Mouse (Mus musculus) right cerebral cortex, adult 18-20 months (tissue): Measurements from ENCODE around the gene Ap2s1.
A peak's percentile ranks its signal among the peaks of the same experiment; 100 is the strongest.

ENCODE experiments used
- DNase-seq: peaks from one replicate; pipeline ENCODE4 v3.0.0; 2022; ENCODE audit warnings: mixed read lengths

The Ap2s1 gene

DNA sequence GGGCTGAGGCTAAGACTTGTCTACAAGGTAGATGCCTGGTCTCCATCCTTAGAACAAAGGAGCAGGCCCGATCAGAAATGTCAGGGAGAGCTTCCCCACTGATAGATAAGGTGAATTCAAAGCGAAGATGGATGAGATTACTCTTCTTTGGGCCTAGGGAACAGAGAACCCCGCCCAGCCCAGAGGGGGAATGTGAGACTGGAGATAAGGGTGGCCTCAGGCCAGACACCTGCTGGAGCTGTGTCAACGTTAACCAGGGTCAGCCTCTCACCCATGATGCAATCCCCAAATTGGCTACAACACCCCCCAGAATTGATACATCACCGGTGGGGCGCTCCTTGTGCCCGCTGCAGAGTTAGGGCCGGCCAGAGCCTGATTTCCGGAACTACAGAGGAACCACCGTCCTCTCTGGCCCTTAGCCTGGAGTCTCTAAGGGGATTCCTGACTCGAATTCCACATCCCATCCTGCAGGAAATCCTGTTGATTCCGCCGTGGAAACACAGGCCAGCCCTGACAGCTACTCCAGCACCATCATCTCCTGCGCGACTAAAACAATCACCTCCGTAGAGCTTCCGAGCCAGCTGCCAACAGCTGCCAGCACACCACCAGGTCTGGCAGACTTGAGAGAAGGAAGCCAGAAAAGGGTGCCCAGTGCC lies 17.3 kb downstream of the Ap2s1 start:
- no peak for DNase-seq

DNA sequence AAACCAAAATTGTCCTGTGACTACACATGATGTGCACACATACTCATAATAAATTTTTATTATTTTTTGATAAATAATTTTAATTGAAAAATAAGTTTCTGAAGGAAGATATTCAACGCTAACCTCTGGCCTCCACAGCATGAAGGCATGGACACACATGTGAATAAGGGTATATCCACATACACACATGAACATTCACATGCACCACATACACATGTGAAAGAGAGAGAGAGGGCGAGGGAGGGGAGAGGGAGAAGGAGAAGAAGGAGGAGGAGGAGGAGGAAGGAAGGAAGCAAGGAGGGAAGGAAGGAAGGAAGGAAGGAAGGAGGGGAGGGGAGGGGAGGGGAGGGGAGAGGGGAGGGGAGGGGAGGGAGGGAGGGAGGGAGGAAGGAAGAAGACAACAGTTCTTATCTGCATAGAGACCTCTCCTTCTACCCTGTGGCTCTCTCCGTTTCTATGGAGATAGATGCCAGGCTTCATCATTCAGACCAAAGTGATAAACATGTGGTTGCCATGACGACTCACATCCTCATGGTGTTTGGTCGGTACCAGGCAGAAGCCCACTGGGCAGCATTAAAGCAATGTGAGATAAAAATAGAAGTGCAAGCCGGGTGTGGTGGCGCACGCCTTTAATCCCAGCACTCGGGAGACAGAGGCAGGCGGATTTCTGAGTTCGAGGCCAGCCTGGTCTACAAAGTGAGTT lies 20.8 kb downstream of the Ap2s1 start:
- DNase-seq: no peak

DNA sequence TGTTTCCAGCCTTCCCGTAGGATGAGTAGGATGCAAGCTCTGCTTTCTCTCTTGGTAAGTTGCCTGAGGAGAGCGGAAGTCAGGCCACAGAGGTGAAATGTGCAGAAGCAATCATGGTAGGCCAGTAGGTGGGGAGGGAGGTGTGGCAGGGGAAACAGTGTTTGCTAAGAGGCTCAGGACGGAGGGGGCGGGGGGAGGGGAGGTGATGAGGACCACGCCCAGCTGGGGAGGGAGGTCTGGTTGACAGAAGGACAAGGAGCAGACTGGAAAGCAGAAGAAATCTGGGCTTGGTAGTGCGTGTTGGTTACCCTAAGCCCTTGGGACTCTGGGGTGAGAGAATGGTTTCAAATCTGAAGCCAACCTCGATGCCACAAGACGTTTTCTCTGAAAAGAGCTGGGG lies 22.1 kb downstream of the Ap2s1 start:
- DNase-seq: no peak

DNA sequence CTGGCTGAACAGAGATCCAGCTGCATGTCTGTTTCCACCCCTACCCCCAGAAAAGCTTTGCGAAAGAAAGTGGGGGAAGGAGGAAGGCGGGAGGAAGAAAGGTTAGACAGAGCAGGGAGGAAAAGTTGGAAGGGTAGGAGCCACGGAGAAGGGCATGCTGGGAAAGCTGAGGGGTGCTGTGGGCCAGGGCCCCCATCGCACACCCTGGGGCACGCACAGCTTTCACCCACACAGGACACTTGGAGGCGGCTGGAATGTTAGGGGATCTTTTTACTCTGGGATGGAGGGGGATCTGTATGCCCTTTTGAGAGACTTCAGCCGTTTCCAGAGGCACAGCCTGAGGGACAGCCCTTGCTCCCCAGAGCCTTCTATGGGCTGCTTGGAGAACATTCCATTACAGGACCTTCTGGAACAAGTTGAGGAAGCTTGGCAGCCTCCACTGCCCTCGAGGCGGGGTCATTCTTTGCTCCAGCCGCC lies 22.8 kb downstream of the Ap2s1 start:
- no peak for DNase-seq

DNA sequence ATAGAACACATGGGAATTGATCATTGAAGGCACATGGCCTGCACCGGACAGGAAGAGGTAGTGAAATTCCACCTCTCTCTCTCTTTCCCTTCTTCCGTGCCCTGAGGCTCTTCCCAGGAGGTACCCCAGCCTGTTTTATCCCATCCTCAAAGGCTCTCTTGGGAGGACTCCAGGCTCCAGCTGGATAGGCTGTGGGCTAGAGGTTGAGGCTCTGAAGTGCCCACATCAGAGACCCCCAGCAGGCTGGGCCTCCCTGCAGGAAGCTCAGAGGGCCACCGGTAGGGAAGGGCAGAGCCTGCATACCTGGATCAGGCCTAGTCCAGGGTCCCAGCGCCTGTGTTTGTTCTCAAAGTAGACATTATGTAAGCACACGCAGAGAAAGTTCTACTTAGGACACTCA lies 23.4 kb downstream of the Ap2s1 start:
- no peak for DNase-seq

DNA sequence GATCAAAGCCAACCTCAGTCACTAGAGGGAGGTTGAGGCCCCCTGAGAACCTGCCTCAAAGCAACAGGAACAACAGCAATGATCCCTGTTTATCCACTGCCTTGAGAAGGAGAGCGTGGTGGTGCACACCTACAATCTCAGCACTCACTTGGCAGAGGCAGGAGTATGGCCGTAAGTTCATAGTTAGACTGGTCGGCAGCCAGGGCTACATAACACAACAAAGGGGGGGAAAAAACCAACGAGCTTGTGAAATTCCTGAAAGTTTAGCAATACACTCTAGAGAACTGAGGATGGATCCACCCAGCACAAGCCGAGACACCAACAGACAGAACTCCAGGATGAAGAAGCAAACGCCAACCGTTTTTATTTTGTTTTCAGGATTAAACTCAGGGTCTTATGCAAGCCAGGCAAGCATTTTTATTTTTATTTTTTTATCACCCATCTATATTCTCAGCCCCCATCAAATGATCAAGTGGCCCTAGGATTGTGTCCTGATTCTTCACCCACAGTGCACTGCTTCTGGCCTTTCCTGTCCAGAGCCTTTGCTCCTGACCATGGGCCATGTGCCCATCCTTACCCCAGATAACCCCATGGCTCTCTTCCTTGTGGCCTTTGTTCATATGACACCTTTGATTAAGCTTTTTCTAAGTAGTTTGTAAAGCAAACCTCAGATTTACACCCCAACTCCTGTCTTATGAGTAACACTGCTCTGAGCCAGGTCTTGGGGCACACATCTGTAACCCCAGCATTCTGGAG lies 25.4 kb downstream of the Ap2s1 start:
- DNase-seq: no peak

DNA sequence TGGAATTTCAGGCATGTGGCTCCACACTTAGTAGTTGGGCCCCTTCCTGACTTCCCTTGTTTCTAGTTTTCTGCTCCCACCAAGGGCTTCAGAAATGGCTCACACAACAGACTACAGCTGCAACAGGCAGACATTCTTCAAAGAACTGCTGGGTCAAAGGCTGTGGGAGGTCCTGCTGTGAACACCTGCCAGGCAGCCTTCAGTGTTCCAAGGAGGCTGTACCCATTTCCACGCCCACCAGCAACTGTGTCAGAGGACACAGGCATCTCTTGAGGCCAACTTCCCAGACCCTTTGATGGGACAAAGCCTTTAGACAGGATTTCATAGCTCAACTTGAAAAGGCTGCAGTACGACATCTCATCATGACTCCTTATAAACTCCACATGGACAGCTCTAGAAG lies 28.2 kb downstream of the Ap2s1 start:
- DNase-seq: no peak

DNA sequence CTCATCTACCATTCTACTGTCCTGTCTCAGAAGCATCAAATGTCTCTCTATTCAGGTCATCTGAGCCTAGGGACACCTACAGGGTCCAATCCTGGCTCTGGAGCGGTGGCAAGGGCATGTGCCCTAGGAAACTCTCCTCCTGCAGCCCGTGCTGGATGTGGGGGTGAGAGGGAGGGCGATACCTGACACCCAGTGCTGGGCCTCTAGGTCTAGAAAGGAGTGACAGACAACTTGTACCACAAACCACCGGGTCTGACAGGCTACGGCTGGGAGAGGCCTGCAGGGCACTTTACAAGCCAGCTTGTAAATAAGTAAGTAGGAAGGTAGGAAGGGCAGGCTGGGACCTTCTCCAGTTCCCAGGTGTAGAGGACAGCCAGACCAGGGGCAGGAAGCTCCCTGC lies 37.7 kb downstream of the Ap2s1 start:
- DNase-seq: no peak

DNA sequence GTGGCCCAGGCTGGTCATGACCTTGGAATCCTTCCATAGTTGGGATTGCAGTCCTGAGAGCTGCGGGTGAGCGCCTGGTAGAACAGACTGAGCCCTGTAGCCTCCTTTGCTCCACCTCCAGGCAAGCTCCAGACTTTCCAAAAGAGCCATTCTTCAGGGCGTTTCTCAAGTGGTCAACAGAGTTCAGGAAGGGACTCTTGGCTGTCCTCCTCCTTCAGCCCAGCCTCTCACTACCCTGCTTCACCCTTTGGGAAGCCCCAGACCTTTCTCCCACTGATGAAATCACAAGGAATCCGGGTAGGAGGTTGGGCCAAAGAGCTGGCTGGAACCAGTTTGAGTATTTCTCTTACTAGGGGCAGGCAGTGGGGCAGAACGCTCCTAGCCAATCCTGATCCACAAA lies 41.9 kb downstream of the Ap2s1 start:
- no peak for DNase-seq

DNA sequence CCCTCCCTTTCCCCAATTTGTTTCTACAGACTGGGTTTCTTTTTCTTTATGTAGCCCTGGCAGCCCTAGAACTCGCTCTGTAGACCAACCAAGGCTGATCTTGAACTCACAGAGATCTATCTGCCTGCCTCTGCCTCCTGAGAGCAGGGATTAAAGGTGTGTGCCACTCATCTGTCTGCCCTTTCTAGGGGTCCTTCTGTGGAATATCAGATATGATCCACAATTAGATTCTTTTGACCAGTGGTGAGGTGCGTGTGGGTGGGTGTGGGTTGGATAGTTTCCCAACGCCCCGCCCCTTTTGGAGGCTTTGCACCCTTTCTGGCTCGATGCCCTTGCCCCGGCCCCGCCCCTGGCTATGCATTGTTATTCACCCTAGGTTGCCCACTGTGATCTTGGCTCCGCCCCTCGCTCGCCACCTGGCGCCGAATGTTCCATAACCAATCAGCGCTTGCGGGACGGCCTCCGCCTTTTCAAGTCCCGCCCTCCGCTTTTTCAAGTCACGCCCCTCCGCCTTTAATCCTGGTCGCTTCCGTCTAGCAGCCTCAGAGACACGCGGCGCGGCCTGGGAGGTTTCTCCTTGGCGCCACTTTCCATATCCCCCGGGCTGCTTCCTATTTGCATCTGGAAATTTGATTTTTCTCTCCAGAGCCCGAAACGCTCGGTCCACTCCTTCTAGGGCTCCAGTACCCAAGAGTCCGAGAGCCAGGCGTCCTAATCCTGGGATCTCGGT lies 42.8 kb downstream of the Ap2s1 start, which contains the start of gene Slc1a5:
Slc1a5 (plus strand) TSS at position 516 of the 730 bp plus-strand sequence.
- DNase-seq: peak; percentile 73

DNA sequence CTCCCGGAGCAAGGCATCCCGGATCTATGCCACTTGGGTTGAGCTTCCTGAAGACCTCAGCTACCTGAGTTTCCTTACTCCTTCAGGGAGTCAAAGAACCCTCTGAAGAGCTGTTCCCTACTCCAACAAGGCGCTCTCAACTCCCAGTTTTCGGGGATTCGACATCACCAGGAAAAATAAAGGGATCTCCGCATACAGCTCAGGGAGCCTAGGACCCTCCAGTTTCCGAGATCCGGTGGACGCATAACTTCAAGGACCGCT lies 43.3 kb downstream of the Ap2s1 start:
- no peak for DNase-seq

DNA sequence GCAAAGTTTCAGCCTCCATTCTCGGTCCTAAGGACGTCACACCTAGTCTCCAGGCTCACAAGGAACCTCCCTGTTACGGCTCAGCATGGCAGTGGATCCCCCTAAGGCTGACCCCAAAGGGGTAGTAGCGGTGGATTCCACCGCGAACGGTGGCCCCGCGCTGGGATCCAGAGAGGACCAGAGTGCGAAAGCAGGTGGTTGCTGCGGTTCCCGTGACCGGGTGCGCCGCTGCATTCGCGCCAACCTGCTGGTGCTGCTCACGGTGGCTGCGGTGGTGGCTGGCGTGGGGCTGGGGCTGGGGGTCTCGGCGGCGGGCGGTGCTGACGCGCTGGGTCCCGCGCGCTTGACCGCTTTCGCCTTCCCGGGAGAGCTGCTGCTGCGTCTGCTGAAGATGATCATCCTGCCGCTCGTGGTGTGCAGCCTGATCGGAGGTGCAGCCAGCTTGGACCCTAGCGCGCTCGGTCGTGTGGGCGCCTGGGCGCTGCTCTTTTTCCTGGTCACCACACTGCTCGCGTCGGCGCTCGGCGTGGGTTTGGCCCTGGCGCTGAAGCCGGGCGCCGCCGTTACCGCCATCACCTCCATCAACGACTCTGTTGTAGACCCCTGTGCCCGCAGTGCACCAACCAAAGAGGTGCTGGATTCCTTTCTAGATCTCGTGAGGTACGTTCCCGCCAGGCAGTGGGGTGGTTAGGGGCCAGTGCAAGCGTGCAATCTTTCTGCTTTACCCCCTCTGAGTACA lies 43.8 kb downstream of the Ap2s1 start:
- no peak for DNase-seq

DNA sequence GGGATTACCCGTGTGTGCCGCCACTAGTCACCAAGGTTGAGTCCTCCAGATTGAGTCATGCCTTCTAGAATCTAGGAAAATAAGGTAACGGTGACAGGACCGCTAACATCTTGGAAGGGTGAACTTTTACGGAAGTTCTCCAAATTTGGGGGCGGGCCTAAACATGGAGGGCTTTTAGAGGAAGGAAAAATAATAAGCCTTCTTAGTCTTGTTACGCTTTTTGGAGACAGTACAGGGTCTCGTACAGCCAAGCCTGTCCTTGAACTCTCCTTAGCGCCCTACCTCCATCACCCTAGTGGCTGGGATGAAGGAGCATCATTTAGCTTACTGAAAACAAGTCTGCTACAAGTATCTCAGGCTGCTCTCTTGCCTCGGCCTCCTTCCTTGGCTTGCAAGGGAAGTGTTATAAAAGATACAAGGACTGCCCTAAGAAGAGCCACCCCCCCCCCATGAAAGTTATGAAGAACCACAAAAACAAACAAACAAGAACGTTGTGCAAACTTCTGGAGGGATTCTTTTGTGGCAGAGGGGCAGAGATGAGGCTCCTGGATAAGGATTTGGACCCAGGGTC lies 44.4 kb downstream of the Ap2s1 start:
- DNase-seq: no peak

DNA sequence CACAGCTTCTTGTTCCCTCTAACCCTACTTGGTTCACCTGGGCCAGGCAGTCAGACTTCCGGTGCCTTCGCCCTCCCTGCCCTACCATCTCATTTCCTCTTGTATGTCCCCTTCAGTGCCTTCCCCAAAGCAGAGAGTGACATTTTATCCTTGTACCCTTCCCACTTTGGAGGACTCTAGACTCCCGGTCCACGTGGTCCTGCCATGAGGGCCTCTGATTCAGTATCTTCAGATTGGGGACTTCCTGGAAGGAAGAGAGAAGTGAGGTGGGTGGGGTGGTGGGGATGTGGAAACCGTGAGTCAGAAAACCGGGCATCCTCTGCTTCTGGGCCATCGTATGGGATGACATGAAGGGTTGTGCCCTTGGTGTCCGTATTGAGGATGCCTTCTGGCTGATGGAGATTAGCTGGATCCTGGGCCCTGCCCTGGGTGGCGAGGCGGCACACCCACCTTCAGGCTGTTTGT lies 45.0 kb downstream of the Ap2s1 start:
- no peak for DNase-seq

DNA sequence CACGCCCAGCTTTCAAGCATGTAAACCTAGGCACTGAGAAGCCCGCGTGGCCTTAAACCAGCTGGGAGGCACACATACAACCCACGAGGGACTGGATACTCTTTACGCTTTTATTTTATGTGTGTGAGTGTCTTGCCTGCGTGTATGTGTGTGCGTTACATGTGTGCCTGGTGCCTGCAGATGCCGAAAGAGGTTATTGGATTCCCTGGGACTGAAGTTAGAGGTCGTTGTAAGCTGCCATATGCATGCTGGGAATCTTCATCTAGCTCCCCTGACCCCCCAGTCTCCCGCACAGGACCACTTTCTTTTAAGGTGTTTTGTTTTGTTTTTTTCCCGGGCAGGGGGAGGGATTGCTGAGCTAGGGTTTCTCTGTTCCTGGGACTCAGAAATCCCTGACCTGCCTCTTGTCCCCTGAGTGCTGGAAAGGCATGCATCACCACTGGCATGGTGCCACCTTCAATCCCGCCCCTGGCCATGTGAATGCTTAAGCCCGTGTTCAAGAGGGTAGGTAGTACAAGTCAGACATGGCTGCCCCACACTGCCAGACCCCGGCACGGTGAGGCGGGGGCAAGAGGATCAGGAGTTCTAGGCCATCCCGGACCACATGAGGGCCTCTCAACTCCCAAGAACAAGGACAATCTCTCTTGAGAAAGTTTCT lies 45.7 kb downstream of the Ap2s1 start:
- no peak for DNase-seq

DNA sequence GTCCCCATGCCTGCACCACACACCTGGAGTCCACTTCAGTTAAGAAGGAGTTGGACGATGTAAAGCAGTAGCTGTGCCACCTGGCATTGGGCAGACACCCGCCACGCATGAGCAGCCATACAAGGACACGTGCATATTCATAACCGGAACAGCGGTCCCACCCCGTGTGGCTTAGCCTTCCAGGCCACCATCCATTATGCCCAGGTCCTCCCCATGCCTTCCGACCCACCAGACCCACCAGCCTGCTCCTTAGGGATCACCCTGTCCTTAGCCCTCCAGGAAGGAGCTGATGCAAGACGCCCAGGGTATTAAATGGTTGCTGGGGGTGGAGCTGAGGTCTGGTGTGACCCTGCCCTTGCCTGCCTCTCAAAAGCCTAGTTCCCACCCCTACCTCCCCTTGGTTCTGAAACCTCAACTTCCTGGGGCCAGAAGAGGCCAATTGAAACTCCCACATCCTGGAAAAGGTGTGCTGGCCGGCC lies 46.3 kb downstream of the Ap2s1 start:
- no peak for DNase-seq

DNA sequence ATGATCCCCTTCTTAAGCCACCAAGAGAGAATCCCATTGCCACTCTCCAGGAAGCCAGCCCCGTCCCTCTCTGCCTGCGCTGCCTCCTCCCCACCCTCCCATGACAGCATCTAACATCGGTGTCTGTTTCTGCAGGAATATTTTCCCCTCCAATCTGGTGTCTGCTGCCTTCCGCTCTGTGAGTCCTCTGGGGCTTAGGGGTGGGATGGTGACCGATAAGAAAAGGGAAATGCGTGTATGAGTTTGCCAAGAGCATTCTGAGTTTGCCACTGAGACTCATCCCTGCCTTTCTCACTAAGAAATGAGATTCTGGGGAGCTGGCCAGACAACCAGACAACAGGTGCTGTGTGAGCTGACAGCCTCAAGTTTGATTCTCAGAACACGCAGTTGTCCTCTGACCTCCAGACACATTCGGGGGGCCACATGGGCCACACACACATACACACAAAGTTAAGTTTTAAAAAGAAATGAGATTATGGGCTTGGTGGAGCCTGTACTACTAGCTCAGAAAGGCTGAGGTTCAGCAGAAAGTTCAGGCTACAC lies 47.4 kb downstream of the Ap2s1 start:
- DNase-seq: no peak

DNA sequence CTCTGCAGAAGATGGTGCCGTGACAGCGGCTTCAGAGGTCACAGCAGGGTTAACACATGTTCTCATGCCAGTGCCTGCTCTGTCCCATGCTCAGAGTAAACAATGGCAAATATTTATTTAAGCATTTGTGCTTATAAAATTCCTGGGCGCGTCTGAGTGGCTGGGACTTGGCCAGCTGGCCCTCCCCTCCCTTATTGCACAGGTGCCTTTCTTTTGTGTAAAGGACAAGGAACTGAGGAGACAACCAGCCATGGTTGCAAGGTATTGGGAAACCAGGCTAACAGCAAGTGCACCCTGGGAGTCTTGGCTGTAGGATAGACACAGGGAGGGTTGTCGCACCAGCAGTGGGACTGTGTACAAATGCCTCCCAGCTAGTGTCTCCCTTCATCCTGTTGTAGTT lies 54.1 kb downstream of the Ap2s1 start:
- DNase-seq: no peak

DNA sequence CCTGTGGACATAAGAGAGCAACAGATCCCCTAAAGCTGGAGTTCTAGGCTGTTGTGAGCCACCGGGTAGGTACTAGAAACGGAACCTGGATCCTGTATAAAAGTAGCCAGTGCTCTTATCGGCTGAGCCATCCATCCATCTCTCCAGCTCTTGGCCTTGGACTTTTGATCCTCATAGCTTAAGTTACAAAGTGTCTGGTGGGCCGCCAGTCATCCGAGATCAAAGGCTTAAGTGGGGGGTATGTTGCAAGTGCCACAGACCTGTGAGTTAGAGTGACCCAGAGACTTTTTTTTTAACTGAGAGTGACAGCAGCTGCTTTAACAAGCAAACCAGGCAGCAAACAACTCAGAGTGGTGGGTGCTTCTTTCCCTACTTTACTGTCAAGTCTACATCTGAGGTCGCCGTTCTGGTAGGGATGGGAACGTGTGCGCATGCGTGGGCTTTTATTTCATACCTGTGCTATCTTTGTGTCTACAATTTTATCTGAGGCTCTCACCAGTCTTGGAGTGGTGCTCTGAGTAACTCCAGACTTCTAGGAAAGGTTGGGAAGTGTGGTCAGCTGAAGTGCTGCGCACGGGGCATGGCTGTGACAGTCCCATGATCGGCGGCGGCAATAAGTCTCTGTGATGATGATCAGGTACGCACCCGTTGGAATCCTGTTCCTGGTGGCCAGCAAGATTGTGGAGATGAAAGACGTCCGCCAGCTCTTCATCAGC lies 55.0 kb downstream of the Ap2s1 start:
- DNase-seq: no peak

DNA sequence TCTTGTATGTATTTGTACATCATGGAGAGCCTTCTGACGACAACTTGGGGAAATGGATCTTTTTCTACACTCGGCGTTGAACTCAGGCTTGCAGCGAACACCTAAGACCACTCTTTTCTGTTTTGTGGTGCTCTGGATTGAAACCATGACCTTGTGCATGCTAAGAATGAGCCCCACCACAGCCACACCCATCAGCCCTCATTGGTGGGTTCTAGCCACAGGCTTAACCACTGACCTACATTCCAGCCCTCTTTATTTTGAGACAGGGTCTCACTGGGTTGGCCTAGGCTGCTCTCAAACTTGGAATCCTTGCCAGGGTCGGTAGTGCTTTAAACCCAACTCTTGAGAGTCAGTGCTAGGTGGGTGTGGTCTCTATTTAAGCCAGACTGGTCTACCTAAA lies 56.7 kb downstream of the Ap2s1 start:
- DNase-seq: no peak
